Mouse (Mus musculus): ENCODE data around the gene Camk1g.

Camk1g gene

DNA sequence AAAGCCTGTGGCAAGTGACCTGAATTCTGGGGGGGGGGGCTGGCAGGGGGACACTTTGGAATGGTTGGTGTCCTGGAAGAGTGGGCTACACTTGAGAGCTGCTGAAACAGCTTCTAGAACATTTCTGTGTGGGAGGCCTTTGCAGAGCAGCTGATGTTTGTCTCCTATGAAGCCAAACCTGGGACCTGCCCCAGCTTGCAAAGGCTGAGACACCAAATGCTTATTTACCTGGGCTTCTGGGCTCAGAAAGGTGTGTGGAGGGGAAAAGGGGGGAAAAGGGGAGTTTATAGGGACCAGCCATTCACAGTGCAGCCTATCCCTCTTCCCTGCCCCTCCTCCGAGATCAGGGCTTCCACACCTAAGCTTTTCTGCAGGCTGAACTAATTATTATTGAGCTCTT, 70.1 kb downstream of the Camk1g start:
- no peak for DNase-seq

DNA sequence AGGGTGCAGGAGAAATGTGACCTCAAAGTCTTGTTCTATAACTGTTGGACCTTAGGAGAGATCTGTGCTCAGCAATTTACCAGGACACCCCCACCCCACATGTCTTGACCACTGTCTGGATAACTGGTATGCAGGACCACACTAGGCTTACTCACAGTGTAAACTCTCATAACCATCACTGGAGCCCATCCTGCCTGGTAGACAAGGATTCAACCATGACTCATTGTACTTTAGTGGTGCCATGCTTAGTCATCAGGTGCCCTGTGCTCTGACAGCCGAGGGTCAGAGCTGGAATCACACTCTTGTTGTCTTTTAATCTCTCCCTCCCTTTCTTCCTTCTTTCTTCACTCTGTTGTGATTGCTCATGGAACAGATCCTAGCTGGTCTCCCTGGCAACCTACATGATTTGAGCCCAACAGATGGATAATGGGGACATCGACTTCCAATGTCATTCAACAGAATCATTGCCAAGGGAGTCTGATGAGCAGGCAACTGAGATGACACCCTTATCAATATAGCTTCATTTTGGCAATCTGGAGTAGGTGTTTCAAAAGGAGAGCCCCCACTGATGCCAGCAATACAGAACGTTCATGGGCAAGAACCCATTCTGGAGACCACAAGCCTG, 71.8 kb downstream of the Camk1g start:
- no peak for DNase-seq
